ENCODE assay signal across 12 mouse cellular contexts in the genomic region with DNA sequence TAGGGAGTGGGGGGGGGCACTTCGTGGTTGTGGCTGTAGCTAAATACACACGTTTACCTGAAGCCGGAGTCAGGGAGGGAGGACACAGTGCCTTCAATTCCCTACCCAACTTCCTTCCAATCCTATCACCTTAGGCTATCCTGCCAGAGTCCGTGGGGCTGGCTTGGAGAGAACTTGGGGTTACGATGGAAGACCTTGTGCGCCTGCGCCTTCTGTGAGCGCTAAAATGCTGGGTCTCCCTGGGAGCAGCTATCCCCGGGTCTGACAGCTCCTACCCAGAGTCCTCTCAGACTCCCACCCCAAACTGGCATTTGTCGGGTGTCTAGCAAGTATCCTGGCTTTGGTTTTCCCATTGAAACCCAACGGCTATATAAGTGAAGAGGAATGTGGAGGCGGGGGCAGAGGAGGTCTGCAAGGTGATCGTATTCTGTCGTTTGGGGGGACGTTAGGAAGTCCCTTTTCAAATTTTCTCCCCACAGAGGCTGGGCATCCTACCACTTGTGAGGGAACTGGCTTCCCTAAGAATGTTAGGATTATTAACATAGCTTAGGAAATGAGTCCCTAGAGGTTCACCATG.
DNase-seq lines count a peak whose midpoint lies in the region; ATAC-seq lines count a peak whose summit lies in the region.
"Had no signal": no experiment of that assay in that cellular context is flagged by ENCODE, and none has a peak within 500 bp of the region (broad histone marks: within the 10 kb centered on the region; RNA-seq: fewer than 3 reads in every experiment).

No protein-coding gene starts in this region.

- peak overlapping the region; percentile 23; the same call in 1 of the 2 replicates for H3K9ac ChIP-seq in heart, embryonic 14.5 days (ENCODE audit: low read length)
- no peak overlapping the region for H3K9ac ChIP-seq in embryonic facial prominence, embryonic 11.5 days (replicated peaks; ENCODE audit: low read length)
- peak overlapping the region; percentile 45 for H3K9ac ChIP-seq in hindbrain, embryonic 16.5 days (ENCODE audit: low read depth, low read length)
- H3K9ac ChIP-seq in midbrain, embryonic 15.5 days = peak overlapping the region; percentile 31; the same call in 1 of the 2 replicates

- 0 out of 2 replicates have a peak, but pooled peaks cover 3% of the 10 kb centered on the region for H3K27me3 ChIP-seq in heart, embryonic 14.5 days (ENCODE audit: control insufficient read depth, insufficient read depth, low read length)
- no peaks in the 10 kb centered on the region; the same call in 1 of the 2 replicates for H3K27me3 ChIP-seq in embryonic facial prominence, embryonic 11.5 days (ENCODE audit: control insufficient read depth, insufficient read depth, low read length)
- peaks cover 10% of the 10 kb centered on the region for H3K27me3 ChIP-seq in hindbrain, embryonic 16.5 days (replicated peaks; ENCODE audit: control insufficient read depth, insufficient read depth, low read length)
- peaks cover 14% of the 10 kb centered on the region for H3K27me3 ChIP-seq in midbrain, embryonic 15.5 days (replicated peaks)

- H3K4me2 ChIP-seq in heart, embryonic 14.5 days (ENCODE audit: low read length) = peak overlapping the region; percentile 72
- H3K4me2 ChIP-seq in embryonic facial prominence, embryonic 11.5 days (ENCODE audit: low read depth, low read length) = peak overlapping the region; percentile 51
- H3K4me2 ChIP-seq in hindbrain, embryonic 16.5 days (ENCODE audit: low read length) = peak overlapping the region; percentile 73
- H3K4me2 ChIP-seq in midbrain, embryonic 15.5 days = peak overlapping the region; percentile 63

- H3K4me1 ChIP-seq in heart, embryonic 14.5 days (ENCODE audit: control insufficient read depth in 2 of 2, insufficient read depth in 2 of 2, low read length in 2 of 2) = peaks cover 11 to 15% of the 10 kb centered on the region in 2 experiments
- H3K4me1 ChIP-seq in embryonic facial prominence, embryonic 11.5 days (ENCODE audit: control insufficient read depth, insufficient read depth, low read length) = peaks cover 5% of the 10 kb centered on the region; the same call in 1 of the 2 replicates
- H3K4me1 ChIP-seq in hindbrain, embryonic 16.5 days (ENCODE audit: control insufficient read depth, insufficient read depth, low read depth, low read length) = peaks cover 7% of the 10 kb centered on the region
- H3K4me1 ChIP-seq in midbrain, embryonic 15.5 days = peaks cover 15% of the 10 kb centered on the region

- no peak for DNase-seq in heart, adult 8-10 months (ENCODE audit: low spot score)
- peak; percentile 40 for DNase-seq in embryonic facial prominence, embryonic 11.5 days (ENCODE audit: low spot score)
- DNase-seq in adrenal gland, adult 8-10 months = no peak
- DNase-seq in spleen, adult 18-20 months = no peak
- DNase-seq in adrenal gland, postnatal 14 days = no peak
- DNase-seq: cerebellum, adult 2 months; gastrocnemius, postnatal 36 days; right cerebral cortex, postnatal 4 days had no signal

- 3% methylated on average over 15 of the region's 15 CpGs for WGBS in heart, embryonic 14.5 days
- 3% methylated on average over 15 of the region's 15 CpGs for WGBS in embryonic facial prominence, embryonic 11.5 days
- whole genome bisulfite sequencing in hindbrain, embryonic 16.5 days = 1% methylated on average over 15 of the region's 15 CpGs
- WGBS in midbrain, embryonic 15.5 days = 4% methylated on average over 15 of the region's 15 CpGs

- no peaks in the 10 kb centered on the region for H3K36me3 ChIP-seq in heart, embryonic 14.5 days (ENCODE audit: control insufficient read depth, insufficient read depth, low read length)
- H3K36me3 ChIP-seq in embryonic facial prominence, embryonic 11.5 days (replicated peaks; ENCODE audit: control insufficient read depth, insufficient read depth, low read depth, low read length) = no peaks in the 10 kb centered on the region
- H3K36me3 ChIP-seq in hindbrain, embryonic 16.5 days (ENCODE audit: control insufficient read depth, insufficient read depth, low read length) = no peaks in the 10 kb centered on the region
- no peaks in the 10 kb centered on the region for H3K36me3 ChIP-seq in midbrain, embryonic 15.5 days (replicated peaks)

- no peak overlapping the region for H3K27ac ChIP-seq in heart, embryonic 14.5 days (replicated peaks in 1 of 2; ENCODE audit: control insufficient read depth in 1 of 2, insufficient read depth in 1 of 2, low read depth in 2 of 2, low read length in 2 of 2)
- no peak overlapping the region for H3K27ac ChIP-seq in embryonic facial prominence, embryonic 11.5 days (replicated peaks; ENCODE audit: low read depth, low read length)
- no peak overlapping the region for H3K27ac ChIP-seq in hindbrain, embryonic 16.5 days (ENCODE audit: low read depth, low read length)
- no peak overlapping the region for H3K27ac ChIP-seq in midbrain, embryonic 15.5 days

- H3K4me3 ChIP-seq in heart, embryonic 14.5 days (ENCODE audit: control insufficient read depth in 1 of 2, insufficient read depth in 1 of 2, low read depth in 1 of 2, low read length in 2 of 2) = peak overlapping the region; percentile 37 to 44
- H3K4me3 ChIP-seq in embryonic facial prominence, embryonic 11.5 days (ENCODE audit: low read depth, low read length) = peak overlapping the region; percentile 24; the same call in 1 of the 2 replicates
- peak overlapping the region; percentile 40 for H3K4me3 ChIP-seq in hindbrain, embryonic 16.5 days (ENCODE audit: low read length)
- H3K4me3 ChIP-seq in midbrain, embryonic 15.5 days = peak overlapping the region; percentile 36
- H3K4me3 ChIP-seq: megakaryocyte, embryonic 14.5 days had no signal

- ATAC-seq in heart, embryonic 14.5 days (ENCODE audit: insufficient number of reproducible peaks, insufficient read depth, low FRiP score, low read depth) = no peak
- no peak for ATAC-seq in embryonic facial prominence, embryonic 11.5 days (replicated peaks; ENCODE audit: insufficient number of reproducible peaks, low FRiP score, low TSS enrichment, low read depth)
- ATAC-seq in hindbrain, embryonic 16.5 days = no peak
- no peak for ATAC-seq in midbrain, embryonic 15.5 days (replicated peaks)

- H3K9me3 ChIP-seq in heart, embryonic 14.5 days (ENCODE audit: control insufficient read depth, low read length) = no peaks in the 10 kb centered on the region
- no peaks in the 10 kb centered on the region for H3K9me3 ChIP-seq in embryonic facial prominence, embryonic 11.5 days (replicated peaks; ENCODE audit: control insufficient read depth, low read length)
- H3K9me3 ChIP-seq in hindbrain, embryonic 16.5 days (ENCODE audit: control insufficient read depth, low read length) = no peaks in the 10 kb centered on the region
- no peaks in the 10 kb centered on the region for H3K9me3 ChIP-seq in midbrain, embryonic 15.5 days
